Mouse (Mus musculus): ENCODE measurements at regions not wholly inside any gene's neighbourhood (a gene's known extent, or its start where the extent isn't known, plus 50 kb on each side); places are given as distances from the start of the nearest gene placed in this dataset.

DNA sequence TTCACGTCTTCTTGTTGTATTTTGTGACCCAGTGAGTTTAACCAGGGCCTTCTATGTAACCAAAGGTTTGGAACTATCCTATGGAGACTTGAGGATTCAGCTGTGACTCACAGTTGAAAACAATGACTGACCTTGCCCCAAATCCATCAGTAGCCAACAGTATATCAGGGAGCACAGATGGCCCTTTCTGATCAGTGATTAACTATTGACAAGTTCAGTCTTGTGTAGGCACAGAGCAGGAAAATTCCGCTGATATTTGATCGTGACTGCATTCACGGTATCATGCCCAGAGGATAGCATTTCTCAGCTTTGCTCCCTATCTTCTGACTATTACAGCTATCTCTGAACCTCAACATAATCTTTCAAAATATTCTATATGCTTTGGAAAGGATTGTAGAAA, 169.6 kb downstream of the Ndufa4 start:
- 63% methylated on average over 4 of the region's 4 CpGs for WGBS
- H3K9ac ChIP-seq (replicated peaks; ENCODE audit: low read depth, low read length): no peak overlapping the region
- no peaks in the 10 kb centered on the region for H3K4me1 ChIP-seq (ENCODE audit: control insufficient read depth, insufficient read depth)
- no peak for DNase-seq (ENCODE audit: low spot score)
- no peaks in the 10 kb centered on the region for H3K9me3 ChIP-seq (replicated peaks; ENCODE audit: control insufficient read depth, low read length)
- no peak overlapping the region for H3K27ac ChIP-seq (ENCODE audit: low read depth)
- H3K27me3 ChIP-seq (ENCODE audit: control insufficient read depth, insufficient read depth, low read length): no peaks in the 10 kb centered on the region
- no peaks in the 10 kb centered on the region for H3K36me3 ChIP-seq (replicated peaks; ENCODE audit: control insufficient read depth, insufficient read depth, low read length)
- no peak for TF ChIP-seq EP300 (IDR thresholded peaks at IDR 0.05; ENCODE audit: low read depth)
- TF ChIP-seq CTCF (IDR thresholded peaks at IDR 0.05; ENCODE audit: low read depth): no peak
- no peak for ATAC-seq (ENCODE audit: insufficient read depth, low read depth)
- H3K4me3 ChIP-seq (ENCODE audit: low read depth, low read length): no peak overlapping the region
- H3K4me2 ChIP-seq (ENCODE audit: low read depth, low read length): no peak overlapping the region

DNA sequence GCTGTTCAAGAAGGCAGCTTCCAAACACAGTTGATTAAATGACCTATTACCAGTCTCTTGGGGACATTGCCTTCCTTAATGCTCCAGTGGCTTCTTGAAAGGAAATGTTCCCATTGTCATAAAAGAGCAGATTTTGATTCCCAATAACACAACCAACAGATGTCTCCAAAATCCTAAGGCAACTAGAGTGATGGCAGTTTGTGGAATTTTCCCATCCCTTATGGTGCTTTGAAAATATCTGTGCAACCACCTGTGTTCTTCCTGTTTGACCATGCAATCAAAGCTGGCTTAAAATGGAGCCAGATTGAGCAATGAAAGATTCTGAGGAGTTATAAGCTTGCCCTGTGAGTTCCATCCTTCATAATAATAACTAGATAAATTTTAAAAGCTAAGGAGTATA, 176.2 kb downstream of the Ndufa4 start:
- H3K9me3 ChIP-seq (replicated peaks; ENCODE audit: control insufficient read depth, low read length): no peaks in the 10 kb centered on the region
- H3K36me3 ChIP-seq (replicated peaks; ENCODE audit: control insufficient read depth, insufficient read depth, low read length): no peaks in the 10 kb centered on the region
- H3K4me3 ChIP-seq (ENCODE audit: low read depth, low read length): no peak overlapping the region
- no peak overlapping the region for H3K4me2 ChIP-seq (ENCODE audit: low read depth, low read length)
- H3K27me3 ChIP-seq (ENCODE audit: control insufficient read depth, insufficient read depth, low read length): no peaks in the 10 kb centered on the region
- no peak for DNase-seq (ENCODE audit: low spot score)
- TF ChIP-seq CTCF (IDR thresholded peaks at IDR 0.05; ENCODE audit: low read depth) (no peak), EP300 (IDR thresholded peaks at IDR 0.05; ENCODE audit: low read depth) (no peak)
- H3K27ac ChIP-seq (ENCODE audit: low read depth): no peak overlapping the region
- H3K4me1 ChIP-seq (ENCODE audit: control insufficient read depth, insufficient read depth): no peaks in the 10 kb centered on the region
- no peak overlapping the region for H3K9ac ChIP-seq (replicated peaks; ENCODE audit: low read depth, low read length)
- no peak for ATAC-seq (ENCODE audit: insufficient read depth, low read depth)

DNA sequence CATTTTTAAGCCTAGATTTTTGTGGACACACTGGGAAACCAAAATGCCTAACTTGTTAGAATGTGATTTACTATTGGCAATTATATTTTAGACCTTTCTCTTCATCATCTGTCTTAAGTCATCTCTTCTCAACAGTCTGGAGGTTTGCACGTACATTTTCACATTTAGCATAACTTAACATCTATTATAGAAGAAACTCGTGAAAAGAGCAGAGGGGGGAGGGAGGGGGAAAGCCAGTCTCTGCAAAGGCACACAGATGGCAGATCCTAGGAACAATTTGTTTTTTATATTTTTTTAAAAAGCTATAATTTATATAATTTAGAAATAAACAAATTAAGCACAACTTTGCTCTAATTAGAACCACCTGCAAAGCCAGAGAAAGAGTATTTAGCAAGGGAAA, 176.6 kb downstream of the Ndufa4 start:
- DNase-seq (ENCODE audit: low spot score): no peak
- ATAC-seq (ENCODE audit: insufficient read depth, low read depth): no peak
- TF ChIP-seq CTCF (IDR thresholded peaks at IDR 0.05; ENCODE audit: low read depth) (no peak), EP300 (IDR thresholded peaks at IDR 0.05; ENCODE audit: low read depth) (no peak)
- Histone ChIP-seq H3K36me3 (replicated peaks; ENCODE audit: control insufficient read depth, insufficient read depth, low read length) (no peaks in the 10 kb centered on the region), H3K9ac (replicated peaks; ENCODE audit: low read depth, low read length) (no peak overlapping the region), H3K4me3 (ENCODE audit: low read depth, low read length) (no peak overlapping the region), H3K4me1 (ENCODE audit: control insufficient read depth, insufficient read depth) (no peaks in the 10 kb centered on the region), H3K9me3 (replicated peaks; ENCODE audit: control insufficient read depth, low read length) (no peaks in the 10 kb centered on the region), H3K27me3 (ENCODE audit: control insufficient read depth, insufficient read depth, low read length) (no peaks in the 10 kb centered on the region), H3K4me2 (ENCODE audit: low read depth, low read length) (no peak overlapping the region), H3K27ac (ENCODE audit: low read depth) (no peak overlapping the region)
- WGBS: 66% methylated on average over 2 of the region's 2 CpGs

DNA sequence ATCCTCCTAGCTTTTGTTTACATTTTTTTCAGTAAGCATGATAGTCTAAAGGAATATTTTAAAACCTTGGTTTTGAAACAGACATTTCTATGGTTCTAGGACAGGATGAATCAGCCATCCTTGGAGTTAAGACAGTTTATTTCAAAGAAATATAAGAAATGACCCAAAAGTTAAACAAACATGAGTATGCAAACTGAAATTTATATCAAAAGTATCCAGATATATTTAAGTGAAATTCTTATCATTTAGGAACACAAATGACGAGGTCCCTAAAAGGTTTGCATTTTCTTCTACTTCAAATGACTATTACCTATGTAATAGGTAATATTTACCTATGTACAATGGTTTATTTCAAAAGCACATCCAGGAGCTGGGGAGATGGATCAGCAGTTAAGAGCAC, 179.5 kb downstream of the Ndufa4 start:
- DNase-seq (ENCODE audit: low spot score) (no peak), ATAC-seq (ENCODE audit: insufficient read depth, low read depth) (no peak)
- no peak overlapping the region for H3K9ac ChIP-seq (replicated peaks; ENCODE audit: low read depth, low read length)
- TF ChIP-seq CTCF (IDR thresholded peaks at IDR 0.05; ENCODE audit: low read depth) (no peak), EP300 (IDR thresholded peaks at IDR 0.05; ENCODE audit: low read depth) (no peak)
- H3K27me3 ChIP-seq (ENCODE audit: control insufficient read depth, insufficient read depth, low read length): no peaks in the 10 kb centered on the region
- H3K4me1 ChIP-seq (ENCODE audit: control insufficient read depth, insufficient read depth): no peaks in the 10 kb centered on the region
- H3K27ac ChIP-seq (ENCODE audit: low read depth): no peak overlapping the region
- no peaks in the 10 kb centered on the region for H3K9me3 ChIP-seq (replicated peaks; ENCODE audit: control insufficient read depth, low read length)
- no peak overlapping the region for H3K4me3 ChIP-seq (ENCODE audit: low read depth, low read length)
- WGBS: 56% methylated on average over 1 of the region's 1 CpGs
- H3K36me3 ChIP-seq (replicated peaks; ENCODE audit: control insufficient read depth, insufficient read depth, low read length): no peaks in the 10 kb centered on the region
- no peak overlapping the region for H3K4me2 ChIP-seq (ENCODE audit: low read depth, low read length)

DNA sequence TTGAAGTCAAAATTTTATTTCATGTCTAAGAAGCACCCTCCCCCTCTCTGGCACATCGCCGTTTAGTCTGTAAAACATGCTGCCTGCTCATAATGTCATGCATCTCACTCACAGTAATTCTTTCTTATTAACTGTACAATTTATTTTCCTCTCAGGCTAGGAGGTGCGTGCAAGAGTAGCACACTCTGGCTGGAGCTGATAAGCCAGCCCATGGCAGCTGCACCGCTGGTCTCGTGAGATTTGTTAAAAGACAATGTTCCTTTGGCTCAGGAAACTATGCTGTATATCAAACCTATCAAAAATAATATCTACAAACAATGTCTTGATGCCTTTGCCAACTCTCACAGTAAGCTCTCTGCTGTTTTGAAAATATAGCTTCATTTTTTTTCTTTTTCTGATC, 179.9 kb downstream of the Ndufa4 start:
- Histone ChIP-seq H3K4me1 (ENCODE audit: control insufficient read depth, insufficient read depth) (no peaks in the 10 kb centered on the region), H3K9ac (replicated peaks; ENCODE audit: low read depth, low read length) (no peak overlapping the region), H3K9me3 (replicated peaks; ENCODE audit: control insufficient read depth, low read length) (no peaks in the 10 kb centered on the region), H3K27me3 (ENCODE audit: control insufficient read depth, insufficient read depth, low read length) (no peaks in the 10 kb centered on the region), H3K4me3 (ENCODE audit: low read depth, low read length) (no peak overlapping the region), H3K36me3 (replicated peaks; ENCODE audit: control insufficient read depth, insufficient read depth, low read length) (no peaks in the 10 kb centered on the region), H3K27ac (ENCODE audit: low read depth) (no peak overlapping the region), H3K4me2 (ENCODE audit: low read depth, low read length) (no peak overlapping the region)
- DNase-seq (ENCODE audit: low spot score): no peak
- WGBS: 40% methylated on average over 5 of the region's 5 CpGs
- TF ChIP-seq EP300 (IDR thresholded peaks at IDR 0.05; ENCODE audit: low read depth) (no peak), CTCF (IDR thresholded peaks at IDR 0.05; ENCODE audit: low read depth) (no peak)
- ATAC-seq (ENCODE audit: insufficient read depth, low read depth): no peak

DNA sequence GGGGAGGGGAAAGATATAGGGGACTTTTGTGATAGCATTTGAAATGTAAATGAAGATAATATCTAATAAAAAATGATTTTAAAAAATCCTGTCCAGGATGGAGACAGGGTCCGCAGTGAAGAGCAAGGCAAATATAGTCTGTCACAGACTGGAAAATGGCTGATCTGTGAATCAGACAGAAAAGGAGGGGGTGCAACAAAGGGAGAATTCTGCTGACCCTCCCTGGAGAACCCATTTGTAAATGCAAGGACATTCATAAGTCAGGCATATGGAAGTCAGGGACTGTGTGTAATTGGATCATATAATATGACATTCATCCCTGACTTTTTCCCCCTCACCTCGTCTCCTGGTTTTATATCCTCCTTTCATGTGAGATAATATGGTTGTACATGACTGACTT, 183.8 kb downstream of the Ndufa4 start:
- Histone ChIP-seq H3K4me1 (ENCODE audit: control insufficient read depth, insufficient read depth) (no peaks in the 10 kb centered on the region), H3K27ac (ENCODE audit: low read depth) (no peak overlapping the region), H3K4me2 (ENCODE audit: low read depth, low read length) (no peak overlapping the region), H3K36me3 (replicated peaks; ENCODE audit: control insufficient read depth, insufficient read depth, low read length) (no peaks in the 10 kb centered on the region), H3K9me3 (replicated peaks; ENCODE audit: control insufficient read depth, low read length) (no peaks in the 10 kb centered on the region), H3K27me3 (ENCODE audit: control insufficient read depth, insufficient read depth, low read length) (no peaks in the 10 kb centered on the region), H3K4me3 (ENCODE audit: low read depth, low read length) (no peak overlapping the region), H3K9ac (replicated peaks; ENCODE audit: low read depth, low read length) (no peak overlapping the region)
- TF ChIP-seq CTCF (IDR thresholded peaks at IDR 0.05; ENCODE audit: low read depth): no peak
- no peak for TF ChIP-seq EP300 (IDR thresholded peaks at IDR 0.05; ENCODE audit: low read depth)
- no peak for ATAC-seq (ENCODE audit: insufficient read depth, low read depth)
- no peak for DNase-seq (ENCODE audit: low spot score)
- 61% methylated on average over 2 of the region's 2 CpGs for WGBS

Measured in heart, postnatal 0 days (tissue).